ENCODE assay signal across 8 mouse cellular contexts in the genomic region with DNA sequence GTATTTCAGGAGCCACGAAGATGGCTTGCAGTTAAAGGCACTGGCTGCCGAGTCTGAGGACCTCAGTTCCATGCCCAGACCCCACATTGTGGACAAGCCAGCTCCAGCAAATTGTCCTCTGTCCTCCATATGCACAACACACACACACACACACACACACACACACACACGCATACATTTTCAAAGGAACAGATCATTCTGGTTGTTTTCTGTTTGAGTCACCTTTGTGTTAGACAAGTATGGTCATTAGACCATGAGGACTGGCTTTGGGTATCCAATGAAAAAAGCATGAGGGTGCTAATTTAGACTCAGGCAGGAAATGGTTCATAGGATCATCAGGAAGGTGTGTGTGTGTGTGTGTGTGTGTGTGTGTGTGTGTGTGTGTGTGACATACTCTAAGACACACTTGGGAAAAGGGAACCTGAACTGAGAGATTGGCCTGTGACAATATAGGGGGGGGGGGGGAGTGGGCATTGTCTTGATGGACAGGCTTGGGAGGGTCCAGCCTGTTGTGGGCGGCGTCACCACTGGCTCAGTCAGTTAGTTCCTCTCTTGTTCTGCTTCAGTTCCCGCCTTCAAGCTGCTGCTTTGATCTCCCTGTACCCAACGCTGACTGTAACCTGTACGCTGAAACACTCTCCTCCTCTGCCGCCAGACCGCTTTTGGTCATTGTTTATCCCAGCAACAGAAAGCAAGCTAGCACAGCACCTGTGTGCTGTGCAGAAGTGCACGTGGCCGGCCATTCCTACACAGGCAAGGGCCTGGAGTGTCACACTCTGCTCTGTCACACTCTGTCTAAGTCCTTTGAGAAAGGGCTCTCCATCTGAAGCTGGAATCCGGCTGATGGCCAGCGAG. TPM values are rescaled to one million over a fixed set of nuclear protein-coding genes. Genes with fewer than 3 reads are reported as not detected.
A peak's percentile ranks its signal among the peaks of the same experiment; 100 is the strongest.
DNase-seq lines count a peak whose midpoint lies in the region; ATAC-seq and TF ChIP-seq lines count a peak whose summit lies in the region.

No protein-coding gene starts in this region.

- peak overlapping the region; percentile 65 for H3K27ac ChIP-seq in kidney, postnatal 0 days
- H3K27ac ChIP-seq in embryonic facial prominence, embryonic 10.5 days (replicated peaks): peak overlapping the region; percentile 84
- no peak overlapping the region for H3K27ac ChIP-seq in midbrain, embryonic 13.5 days

- H3K4me1 ChIP-seq in kidney, postnatal 0 days (replicated peaks; ENCODE audit: insufficient read depth, low read length): peaks cover 12% of the 10 kb centered on the region
- peaks cover 43% of the 10 kb centered on the region for H3K4me1 ChIP-seq in embryonic facial prominence, embryonic 10.5 days
- H3K4me1 ChIP-seq in midbrain, embryonic 13.5 days (replicated peaks): peaks cover 34% of the 10 kb centered on the region

- no peak for TF ChIP-seq CTCF in kidney, postnatal 0 days (IDR thresholded peaks at IDR 0.05; ENCODE audit: low read depth)

- no peaks in the 10 kb centered on the region for H3K27me3 ChIP-seq in kidney, postnatal 0 days (ENCODE audit: insufficient read depth, low read length)
- no peaks in the 10 kb centered on the region for H3K27me3 ChIP-seq in embryonic facial prominence, embryonic 10.5 days (replicated peaks; ENCODE audit: low read depth, poor library complexity, severe bottlenecking)
- peaks cover 12% of the 10 kb centered on the region for H3K27me3 ChIP-seq in midbrain, embryonic 13.5 days

- H3K36me3 ChIP-seq in kidney, postnatal 0 days (ENCODE audit: insufficient read depth, low read length): no peaks in the 10 kb centered on the region
- H3K36me3 ChIP-seq in embryonic facial prominence, embryonic 10.5 days (replicated peaks): no peaks in the 10 kb centered on the region
- no peaks in the 10 kb centered on the region for H3K36me3 ChIP-seq in midbrain, embryonic 13.5 days

- WGBS in kidney, postnatal 0 days: 13% methylated on average over 14 of the region's 14 CpGs
- 20% methylated on average over 14 of the region's 14 CpGs for WGBS in embryonic facial prominence, embryonic 10.5 days
- 18% methylated on average over 14 of the region's 14 CpGs for WGBS in midbrain, embryonic 13.5 days

- H3K4me2 ChIP-seq in kidney, postnatal 0 days (ENCODE audit: low read length): peak overlapping the region; percentile 47
- peak overlapping the region; percentile 42 for H3K4me2 ChIP-seq in midbrain, embryonic 13.5 days (replicated peaks)

- H3K4me3 ChIP-seq in kidney, postnatal 0 days (replicated peaks; ENCODE audit: low read depth, low read length): 0 out of 2 replicates have a peak overlapping the region, but pooled peaks have one; percentile 1
- peak overlapping the region; percentile 53 for H3K4me3 ChIP-seq in embryonic facial prominence, embryonic 10.5 days
- 0 out of 2 replicates have a peak overlapping the region, but pooled peaks have one; percentile 6 for H3K4me3 ChIP-seq in midbrain, embryonic 13.5 days (replicated peaks)

- H3K9ac ChIP-seq in kidney, postnatal 0 days (ENCODE audit: low read depth, low read length): 0 out of 2 replicates have a peak overlapping the region, but pooled peaks have one; percentile 40
- H3K9ac ChIP-seq in midbrain, embryonic 13.5 days (replicated peaks): no peak overlapping the region; the same call in 1 of the 2 replicates

- ATAC-seq in kidney, postnatal 0 days (replicated peaks; ENCODE audit: low FRiP score, low read depth): no peak
- no peak for ATAC-seq in midbrain, embryonic 13.5 days
- no peak for ATAC-seq in activated CD4-positive, CD25-positive, alpha-beta regulatory T cell, adult 4 months

- peak; percentile 68 for DNase-seq in kidney, postnatal 0 days (ENCODE audit: low spot score)
- no peak for DNase-seq in kidney, adult 11 months
- DNase-seq in embryonic facial prominence, embryonic 10.5 days (ENCODE audit: low spot score): peak; percentile 70
- peak; percentile 51 for DNase-seq in induced T-regulatory cell, adult 2 months (ENCODE audit: low read depth)
- no peak for DNase-seq in left cerebral cortex, adult 11 months (ENCODE audit: low spot score)
- DNase-seq in adrenal gland, adult 2 months: no peak

- no peaks in the 10 kb centered on the region for H3K9me3 ChIP-seq in kidney, postnatal 0 days (replicated peaks; ENCODE audit: low read length)
- no peaks in the 10 kb centered on the region for H3K9me3 ChIP-seq in embryonic facial prominence, embryonic 10.5 days
- no peaks in the 10 kb centered on the region for H3K9me3 ChIP-seq in midbrain, embryonic 13.5 days

RNA-seq across cellular contexts. Expression of a gene that starts 3.1 kb away (rescaled TPM):
- 14.5 and 15.6 TPM in 2 replicates for polyA plus RNA-seq in kidney, postnatal 0 days (2015; fragmentation: Nextera tagmentation; extraction: Ambion mirVana)
- polyA plus RNA-seq in embryonic facial prominence, embryonic 10.5 days (2016; fragmentation: Nextera tagmentation; extraction: Ambion mirVana): 15.7 and 16.8 TPM in 2 replicates
- polyA plus RNA-seq in midbrain, embryonic 13.5 days (2015; fragmentation: Nextera tagmentation; extraction: Ambion mirVana): 13.4 and 15.2 TPM in 2 replicates
- polyA plus RNA-seq in activated CD4-positive, CD25-positive, alpha-beta regulatory T cell, adult 4 months (2017; shearing (Covaris generic)): 10 to 100 TPM; 24.5 to 31.7 TPM
- total RNA-seq in adrenal gland, adult 2 months (2021): 10 to 100 TPM in 1 of 2 experiments, 1 to 10 TPM in 1; 9.7 to 17.4 TPM
- 16.6 and 16.7 TPM in 2 replicates for polyA plus RNA-seq in adrenal gland, adult 2 months (2012; rRNA removed)

RNA-seq across cellular contexts. Expression of a gene that starts 56.8 kb away (rescaled TPM):
- not detected in 2 replicates for polyA plus RNA-seq in kidney, postnatal 0 days (2015; fragmentation: Nextera tagmentation; extraction: Ambion mirVana)
- not detected in 2 replicates for polyA plus RNA-seq in embryonic facial prominence, embryonic 10.5 days (2016; fragmentation: Nextera tagmentation; extraction: Ambion mirVana)
- not detected in 2 replicates for polyA plus RNA-seq in midbrain, embryonic 13.5 days (2015; fragmentation: Nextera tagmentation; extraction: Ambion mirVana)
- polyA plus RNA-seq in activated CD4-positive, CD25-positive, alpha-beta regulatory T cell, adult 4 months (2017; shearing (Covaris generic)): not detected
- total RNA-seq in adrenal gland, adult 2 months (2021): under 1 TPM; 0.10 to 0.14 TPM
- 0.03 and 0.10 TPM in 2 replicates for polyA plus RNA-seq in adrenal gland, adult 2 months (2012; rRNA removed)

Comparison
In these comparisons a context has a peak if more than half of its experiments do, and no peak if none do; other contexts are left out.
1. DNase-seq: peak in kidney, postnatal 0 days (single experiment), embryonic facial prominence, embryonic 10.5 days (single experiment) and induced T-regulatory cell, adult 2 months (single experiment); none in kidney, adult 11 months (single experiment), left cerebral cortex, adult 11 months (single experiment) and adrenal gland, adult 2 months (single experiment).
2. H3K4me3 ChIP-seq: peak in every context shown above with its lines; median percentile 53 in embryonic facial prominence, embryonic 10.5 days; 6 in midbrain, embryonic 13.5 days; 1 in kidney, postnatal 0 days.